Mouse (Mus musculus) kidney, adult 2 months (tissue): ENCODE measurements around the gene Ano6.

ENCODE experiments used
- CTCF ChIP-seq: fragments of 200-500 bp; conservative IDR thresholded peaks from 2 replicates; pipeline ENCODE4 v1.5.1; 2011; ENCODE audit warnings: low read depth, mild to moderate bottlenecking, control low read depth, low read length, moderate library complexity, mixed read lengths; ENCODE audit not compliant: insufficient read depth, insufficient read length
- POLR2A ChIP-seq: fragments of 200-500 bp; IDR thresholded peaks from one replicate; pipeline ENCODE4 v1.6.1; 2011; ENCODE audit warnings: low read depth, low read length, control low read depth

DNA sequence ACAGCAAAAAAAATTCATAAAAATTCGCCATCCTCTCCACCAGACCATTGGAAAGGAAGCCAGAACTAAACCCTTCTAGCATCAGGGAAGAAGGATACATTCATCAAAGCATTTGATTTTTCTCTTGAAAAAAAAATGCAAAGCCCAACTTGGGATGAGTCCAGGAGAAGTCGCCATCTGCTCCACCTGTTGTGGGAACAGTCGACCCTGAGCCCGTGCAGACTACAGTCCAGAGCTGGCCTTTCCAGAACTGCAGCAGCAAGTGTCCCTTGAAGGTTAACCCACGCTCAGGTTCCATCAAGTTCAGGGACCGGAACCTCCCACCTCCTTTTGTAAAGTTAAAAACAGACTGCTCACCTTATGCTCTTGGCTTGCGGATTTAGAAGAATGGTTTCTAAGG is 29.2 kb upstream of the Ano6 start:
- TF ChIP-seq POLR2A, result no peak
- TF ChIP-seq CTCF, result no peak
